Mouse (Mus musculus): ENCODE data around the gene Trappc2l. TPM values are rescaled to one million over a fixed set of nuclear protein-coding genes. Genes with fewer than 3 reads are reported as not detected.
A peak's percentile ranks its signal among the peaks of the same experiment; 100 is the strongest.

Trappc2l gene
- polyA plus RNA-seq, 1 experiment from 2014 or later: 87.9 TPM

DNA sequence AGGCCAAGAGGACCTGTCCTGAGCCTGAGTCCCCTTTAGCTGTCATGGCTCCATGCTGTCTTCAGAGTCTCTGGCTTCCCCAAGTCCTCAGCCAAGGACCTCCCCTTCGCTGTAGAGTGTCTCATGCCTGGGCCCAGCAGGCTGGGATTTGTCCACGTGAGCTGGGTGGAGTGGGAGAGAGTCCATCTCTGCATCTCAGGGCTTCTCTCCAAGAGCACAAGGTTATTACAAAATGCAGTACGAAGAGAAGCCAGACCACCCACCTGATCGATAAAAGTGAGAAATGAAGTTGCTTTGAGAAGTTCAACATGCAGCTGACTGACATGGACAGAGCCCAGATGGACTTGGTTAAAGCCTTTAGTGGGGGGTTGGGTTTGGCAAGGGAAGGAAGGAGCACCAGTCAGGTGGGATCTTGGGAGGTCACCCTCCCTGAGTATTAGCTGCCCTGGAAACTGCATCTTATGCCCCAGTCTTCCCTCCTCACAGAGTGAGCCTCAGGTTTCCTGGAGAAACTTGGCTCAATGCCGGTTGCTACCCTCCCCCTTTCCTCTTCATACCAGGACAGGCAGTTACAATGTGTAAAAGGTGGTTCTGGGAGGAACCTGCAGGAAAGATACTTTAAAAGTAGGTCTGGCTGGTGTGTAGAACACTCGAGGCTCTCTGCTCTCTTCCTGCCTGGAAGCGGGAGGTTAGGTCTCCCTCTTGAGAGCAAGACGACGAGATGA lies 4.9 kb downstream of the Trappc2l start:
- Histone ChIP-seq H3K36me3 (no peaks in the 10 kb centered on the region), H3K9ac (replicated peaks) (no peak overlapping the region), H3K4me3 (no peak overlapping the region), H3K4me1 (peaks cover 17% of the 10 kb centered on the region), H3K27me3 (no peaks in the 10 kb centered on the region), H3K27ac (replicated peaks) (no peak overlapping the region), H3K9me3 (no peaks in the 10 kb centered on the region), H3K4me2 (replicated peaks) (no peak overlapping the region)
- ATAC-seq (replicated peaks): no peak
- WGBS: 74% methylated on average over 9 of the region's 9 CpGs

DNA sequence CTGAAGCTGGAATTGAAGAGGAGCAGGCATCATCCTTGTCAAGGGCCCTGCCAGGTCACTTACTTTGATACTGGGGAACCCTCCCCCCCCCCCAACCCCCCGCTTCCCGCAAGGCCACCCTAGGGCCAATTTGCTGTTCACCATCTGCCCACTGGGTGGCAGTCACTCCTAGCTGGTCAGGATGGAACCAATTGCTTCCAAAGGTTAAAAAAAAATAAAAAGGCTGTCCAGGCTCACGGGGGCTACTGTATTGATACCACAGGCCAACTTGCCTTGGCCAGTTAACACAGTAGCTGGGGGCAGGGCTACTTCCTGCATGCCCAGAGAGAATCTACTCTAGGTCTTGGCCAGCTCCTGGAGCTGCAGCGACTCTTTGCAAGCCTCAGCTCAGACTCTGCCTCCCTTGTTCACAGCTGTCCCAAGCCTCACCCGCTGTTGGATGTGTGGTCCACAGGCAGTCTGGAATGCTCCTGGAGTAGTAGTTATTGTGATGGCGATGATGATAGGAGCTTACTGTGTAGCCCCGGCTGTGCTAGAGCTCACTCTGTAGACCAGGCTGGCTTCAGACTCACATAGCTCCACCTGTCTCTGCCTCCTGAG lies 6.6 kb downstream of the Trappc2l start:
- Histone ChIP-seq H3K9ac (replicated peaks) (no peak overlapping the region), H3K27me3 (no peaks in the 10 kb centered on the region), H3K27ac (replicated peaks) (no peak overlapping the region), H3K4me3 (no peak overlapping the region), H3K9me3 (no peaks in the 10 kb centered on the region), H3K4me2 (replicated peaks) (no peak overlapping the region), H3K4me1 (peaks cover 4% of the 10 kb centered on the region), H3K36me3 (no peaks in the 10 kb centered on the region)
- 38% methylated on average over 5 of the region's 7 CpGs for WGBS
- peak; percentile 23; the same call in 1 of the 2 replicates for ATAC-seq (replicated peaks)

GRCm38 (mm10) chr8:122618660-122619378 lies 7.4 kb downstream of the Trappc2l start:
- WGBS: 72% methylated on average over 6 of the region's 6 CpGs

GRCm38 (mm10) chr8:122620446-122620845 lies 9.0 kb downstream of the Trappc2l start:
- H3K9me3 ChIP-seq: no peaks in the 10 kb centered on the region
- no peaks in the 10 kb centered on the region for H3K27me3 ChIP-seq
- no peak overlapping the region for H3K4me3 ChIP-seq
- H3K27ac ChIP-seq (replicated peaks): no peak overlapping the region
- peaks cover 4% of the 10 kb centered on the region for H3K4me1 ChIP-seq
- no peaks in the 10 kb centered on the region for H3K36me3 ChIP-seq
- no peak for ATAC-seq (replicated peaks)
- H3K9ac ChIP-seq (replicated peaks): no peak overlapping the region
- H3K4me2 ChIP-seq (replicated peaks): no peak overlapping the region
- WGBS: 45% methylated on average over 5 of the region's 5 CpGs

More at GRCm38 (mm10) chr8:122618660-122619378, 7.4 kb downstream of the Trappc2l start:
- Histone ChIP-seq H3K4me2 (replicated peaks) (no peak overlapping the region), H3K27ac (replicated peaks) (no peak overlapping the region), H3K4me3 (no peak overlapping the region), H3K9me3 (no peaks in the 10 kb centered on the region), H3K27me3 (no peaks in the 10 kb centered on the region), H3K36me3 (no peaks in the 10 kb centered on the region), H3K9ac (replicated peaks) (no peak overlapping the region), H3K4me1 (peaks cover 4% of the 10 kb centered on the region)
- no peak for ATAC-seq (replicated peaks)

GRCm38 (mm10) chr8:122622727-122623126 lies 11.3 kb downstream of the Trappc2l start, which contains the start of gene Pabpn1l:
Gene Pabpn1l (minus strand): TSS chr8:122622739.
- no peaks in the 10 kb centered on the region for H3K9me3 ChIP-seq
- H3K36me3 ChIP-seq: no peaks in the 10 kb centered on the region
- H3K27me3 ChIP-seq: no peaks in the 10 kb centered on the region
- no peak within 1 kb of the TSS for H3K9ac ChIP-seq (replicated peaks)
- no peak within 1 kb of the TSS for H3K4me3 ChIP-seq
- no peak within 1 kb of the TSS for H3K4me2 ChIP-seq (replicated peaks)
- ATAC-seq (replicated peaks): no peak
- H3K27ac ChIP-seq (replicated peaks): no peak within 1 kb of the TSS
- H3K4me1 ChIP-seq: peaks cover 4% of the 10 kb centered on the region
- WGBS: 68% methylated on average over 6 of the region's 6 CpGs

DNA sequence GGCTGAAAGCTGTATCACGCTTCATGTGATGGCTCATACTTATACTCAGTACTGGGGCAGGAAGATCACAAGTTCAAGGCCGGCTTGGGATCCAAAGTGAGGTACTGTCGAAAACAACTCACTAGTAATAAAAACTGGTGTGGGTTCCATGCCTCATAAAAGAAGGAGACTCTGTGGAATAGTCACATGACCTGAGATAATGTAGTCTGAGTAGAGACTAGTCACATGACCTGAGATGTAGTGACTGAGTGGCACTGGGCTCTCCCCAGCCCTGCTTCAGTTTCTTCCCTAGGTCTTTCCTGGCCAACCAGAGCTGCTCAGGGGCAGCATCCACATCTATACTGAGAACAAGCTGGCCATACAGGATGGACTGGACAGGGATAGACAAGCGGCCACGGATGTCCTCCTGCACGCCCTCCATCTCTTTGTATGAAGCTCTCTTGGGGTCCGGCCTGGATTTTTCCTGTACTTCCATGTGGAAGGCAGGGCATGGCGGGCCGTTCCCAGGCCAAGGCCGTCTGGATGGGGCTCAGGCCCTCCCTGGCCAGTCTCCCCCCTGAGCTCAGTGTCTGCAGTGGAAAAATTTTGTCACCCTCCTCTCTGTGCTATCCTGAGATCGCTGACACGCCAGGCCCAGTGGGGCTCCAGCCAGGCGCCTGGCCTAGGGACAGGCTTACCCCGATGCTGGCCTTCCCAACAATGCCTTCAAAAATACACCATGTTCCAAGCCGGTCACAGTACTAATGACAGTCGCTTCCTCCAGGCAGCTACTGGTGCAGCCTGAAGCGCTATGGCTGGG lies 12.6 kb downstream of the Trappc2l start:
- Histone ChIP-seq H3K4me3 (no peak overlapping the region), H3K4me2 (replicated peaks) (no peak overlapping the region), H3K9ac (replicated peaks) (no peak overlapping the region), H3K4me1 (no peaks in the 10 kb centered on the region), H3K27me3 (no peaks in the 10 kb centered on the region), H3K9me3 (no peaks in the 10 kb centered on the region), H3K36me3 (no peaks in the 10 kb centered on the region), H3K27ac (replicated peaks) (no peak overlapping the region)
- WGBS: 90% methylated on average over 17 of the region's 17 CpGs
- no peak for ATAC-seq (replicated peaks)

DNA sequence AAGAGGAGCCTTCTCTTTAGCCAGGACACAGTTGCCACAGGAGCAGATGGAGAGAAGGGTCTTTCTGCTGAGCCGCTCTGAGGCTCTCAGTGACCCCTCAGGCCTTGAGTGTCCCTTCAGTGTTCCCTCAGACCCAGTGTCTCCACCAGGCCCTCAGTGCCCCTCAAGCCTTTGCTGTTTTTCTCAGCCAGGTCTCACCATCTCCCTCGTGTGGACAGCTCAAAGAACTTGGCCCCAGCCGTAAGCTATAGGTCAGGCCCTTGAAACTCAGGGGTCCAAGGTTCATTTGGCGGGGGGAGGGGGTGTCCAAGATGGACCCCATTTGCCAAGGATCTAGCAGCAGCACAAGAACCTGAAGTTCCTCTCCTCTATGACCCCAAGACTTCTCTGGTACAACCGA lies 13.2 kb downstream of the Trappc2l start:
- Histone ChIP-seq H3K4me2 (replicated peaks) (no peak overlapping the region), H3K9ac (replicated peaks) (no peak overlapping the region), H3K27me3 (no peaks in the 10 kb centered on the region), H3K4me3 (no peak overlapping the region), H3K9me3 (no peaks in the 10 kb centered on the region), H3K36me3 (no peaks in the 10 kb centered on the region), H3K4me1 (no peaks in the 10 kb centered on the region), H3K27ac (replicated peaks) (no peak overlapping the region)
- ATAC-seq (replicated peaks): no peak
- 76% methylated on average over 5 of the region's 5 CpGs for WGBS

DNA sequence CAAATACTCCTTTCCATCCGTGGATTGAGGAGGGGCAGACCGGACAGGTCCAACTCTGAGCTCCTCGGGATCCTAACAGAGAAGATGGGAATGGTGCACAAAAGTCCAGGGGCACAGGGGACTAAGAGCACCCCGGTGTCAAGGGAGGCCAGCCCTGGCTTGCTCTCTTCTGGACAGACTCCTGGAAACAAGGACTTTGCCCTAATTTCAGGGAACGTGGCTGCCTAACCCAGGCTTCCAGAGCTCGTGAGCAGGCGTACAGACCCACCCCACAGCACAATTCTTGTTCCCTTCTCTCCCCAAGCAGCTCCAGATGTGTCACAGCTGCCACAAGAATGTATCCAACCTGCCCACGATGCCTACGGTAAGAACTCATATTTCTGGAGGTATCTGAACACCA lies 14.4 kb downstream of the Trappc2l start:
- no peak for ATAC-seq (replicated peaks)
- H3K9me3 ChIP-seq: no peaks in the 10 kb centered on the region
- H3K4me3 ChIP-seq: no peak overlapping the region
- H3K27ac ChIP-seq (replicated peaks): no peak overlapping the region
- no peaks in the 10 kb centered on the region for H3K4me1 ChIP-seq
- 85% methylated on average over 9 of the region's 9 CpGs for WGBS
- H3K27me3 ChIP-seq: no peaks in the 10 kb centered on the region
- no peak overlapping the region for H3K9ac ChIP-seq (replicated peaks)
- peaks cover 9% of the 10 kb centered on the region; the same call in 1 of the 2 replicates for H3K36me3 ChIP-seq
- no peak overlapping the region for H3K4me2 ChIP-seq (replicated peaks)

- no peak overlapping the region for H3K4me3 ChIP-seq
- ATAC-seq (replicated peaks): no peak
- no peak overlapping the region for H3K27ac ChIP-seq (replicated peaks)
- no peak overlapping the region for H3K4me2 ChIP-seq (replicated peaks)
- no peak overlapping the region for H3K9ac ChIP-seq (replicated peaks)
- H3K27me3 ChIP-seq: no peaks in the 10 kb centered on the region
- H3K9me3 ChIP-seq: no peaks in the 10 kb centered on the region
- H3K4me1 ChIP-seq: no peaks in the 10 kb centered on the region
- H3K36me3 ChIP-seq: peaks cover 10% of the 10 kb centered on the region; the same call in 1 of the 2 replicates
- WGBS: 84% methylated on average over 2 of the region's 2 CpGs
These were observed 15.5 kb downstream of the Trappc2l start for GRCm38 (mm10) chr8:122626896-122627295.

GRCm38 (mm10) chr8:122629388-122629787 lies 17.9 kb downstream of the Trappc2l start:
- 17% methylated on average over 10 of the region's 10 CpGs for WGBS
- ATAC-seq (replicated peaks): no peak
- no peak overlapping the region for H3K9ac ChIP-seq (replicated peaks)

GRCm38 (mm10) chr8:122630696-122631095 lies 19.3 kb downstream of the Trappc2l start:
- Histone ChIP-seq H3K4me3 (no peak overlapping the region), H3K4me1 (no peaks in the 10 kb centered on the region), H3K9ac (replicated peaks) (0 out of 2 replicates have a peak overlapping the region, but pooled peaks have one; percentile 8), H3K4me2 (replicated peaks) (no peak overlapping the region), H3K36me3 (peaks cover 41% of the 10 kb centered on the region), H3K27me3 (no peaks in the 10 kb centered on the region), H3K27ac (replicated peaks) (no peak overlapping the region), H3K9me3 (no peaks in the 10 kb centered on the region)
- WGBS: 64% methylated on average over 22 of the region's 22 CpGs
- ATAC-seq (replicated peaks): no peak

More at GRCm38 (mm10) chr8:122629388-122629787, 17.9 kb downstream of the Trappc2l start:
- H3K9me3 ChIP-seq: no peaks in the 10 kb centered on the region
- H3K4me1 ChIP-seq: no peaks in the 10 kb centered on the region
- H3K27ac ChIP-seq (replicated peaks): no peak overlapping the region
- no peaks in the 10 kb centered on the region for H3K27me3 ChIP-seq
- H3K4me2 ChIP-seq (replicated peaks): no peak overlapping the region
- no peak overlapping the region for H3K4me3 ChIP-seq
- H3K36me3 ChIP-seq: peaks cover 28% of the 10 kb centered on the region
